Mouse (Mus musculus) cortical plate, adult 2 months (tissue): ENCODE data around the gene Cspg4. TPM values are rescaled to one million over a fixed set of nuclear protein-coding genes. Genes with fewer than 3 reads are reported as not detected.

Experiments used
- H3K27ac ChIP-seq: fragments of 200-500 bp; 2 replicates; pipeline ENCODE4 v1.5.1; 2012; ENCODE audit warnings: low read length, control low read depth, inconsistent platforms; ENCODE audit not compliant: insufficient read depth
- H3K4me1 ChIP-seq: fragments of 200-500 bp; 2 replicates; pipeline ENCODE4 v1.6.1; 2011; ENCODE audit warnings: low read length; ENCODE audit not compliant: control insufficient read depth, insufficient read depth
- H3K4me3 ChIP-seq: fragments of 200-500 bp; 2 replicates; pipeline ENCODE4 v1.5.1; 2011; ENCODE audit warnings: mild to moderate bottlenecking, low read length, control low read depth; ENCODE audit not compliant: insufficient read depth
- CTCF ChIP-seq: fragments of 200-500 bp; IDR thresholded peaks from 2 replicates; pipeline ENCODE4 v1.5.1; 2011; ENCODE audit warnings: mild to moderate bottlenecking, control low read depth, low read length; ENCODE audit not compliant: insufficient read depth; ENCODE audit errors: extremely low read depth
- POLR2A ChIP-seq: fragments of 200-500 bp; IDR thresholded peaks from 2 replicates; pipeline ENCODE4 v1.6.1; 2011; ENCODE audit warnings: mild to moderate bottlenecking, low read length, control low read depth; ENCODE audit not compliant: insufficient read depth; ENCODE audit errors: extremely low read depth
- polyA plus RNA-seq: library from polyadenylated mRNA; depleted of rRNA; stranded (reverse); fragments of >200 nt; gene quantifications from 2 replicates; pipeline ENCODE4 v1.2.3, GENCODE M21; 2012

Gene Cspg4
- polyA plus RNA-seq, 1 experiment, result 12.5 TPM

DNA sequence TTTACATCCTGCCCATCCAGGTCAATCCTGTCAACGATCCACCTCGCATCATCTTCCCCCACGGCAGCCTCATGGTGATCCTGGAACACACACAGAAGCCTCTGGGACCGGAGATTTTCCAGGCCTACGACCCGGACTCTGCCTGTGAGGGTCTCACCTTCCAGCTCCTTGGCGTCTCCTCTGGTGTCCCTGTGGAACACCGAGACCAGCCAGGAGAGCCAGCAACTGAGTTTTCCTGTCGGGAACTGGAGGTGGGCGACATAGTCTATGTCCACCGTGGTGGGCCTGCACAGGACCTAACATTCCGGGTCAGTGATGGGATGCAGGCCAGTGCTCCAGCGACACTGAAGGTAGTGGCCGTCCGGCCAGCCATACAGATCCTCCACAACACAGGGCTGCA lies 21.8 kb downstream of the Cspg4 start:
- no peak for TF ChIP-seq CTCF
- no peak for TF ChIP-seq POLR2A
- no peak overlapping the region for H3K4me3 ChIP-seq
- peaks cover 5% of the 10 kb centered on the region for H3K4me1 ChIP-seq
- H3K27ac ChIP-seq, result no peak overlapping the region

GRCm38 (mm10) chr9:56887581-56887980 lies 22.7 kb downstream of the Cspg4 start:
- Histone ChIP-seq H3K27ac (no peak overlapping the region), H3K4me1 (peaks cover 5% of the 10 kb centered on the region), H3K4me3 (no peak overlapping the region)
- TF ChIP-seq CTCF (no peak), POLR2A (no peak)

DNA sequence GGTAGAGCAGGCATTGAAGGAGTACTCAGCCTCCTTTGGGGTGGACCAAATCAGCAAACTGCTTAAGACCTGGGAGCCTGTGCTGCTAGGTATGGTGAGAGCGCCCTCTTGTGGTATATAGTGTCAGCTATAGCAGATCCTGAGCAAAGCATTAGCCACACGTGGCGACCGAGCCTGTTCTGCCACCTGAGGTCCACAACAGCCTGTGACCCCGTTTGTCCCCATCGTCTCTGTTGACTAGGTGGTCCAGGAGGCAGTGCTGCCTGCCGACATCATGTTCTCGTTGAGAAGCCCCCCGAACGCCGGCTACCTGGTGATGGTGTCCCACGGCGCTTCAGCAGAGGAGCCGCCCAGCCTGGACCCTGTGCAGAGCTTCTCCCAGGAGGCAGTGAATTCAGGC lies 25.0 kb downstream of the Cspg4 start:
- Histone ChIP-seq H3K27ac (no peak overlapping the region), H3K4me3 (no peak overlapping the region), H3K4me1 (no peaks in the 10 kb centered on the region; the same call in 1 of the 2 replicates)
- TF ChIP-seq CTCF (peak; percentile 94), POLR2A (no peak)

- TF ChIP-seq CTCF, result 0 out of 2 replicates have a peak, but pooled peaks have one; percentile 3
- TF ChIP-seq POLR2A, result no peak
- Histone ChIP-seq H3K27ac (no peak overlapping the region), H3K4me3 (no peak overlapping the region), H3K4me1 (no peaks in the 10 kb centered on the region; the same call in none of the 2 replicates)
Observed at GRCm38 (mm10) chr9:56890522-56891250, 25.9 kb downstream of the Cspg4 start.

DNA sequence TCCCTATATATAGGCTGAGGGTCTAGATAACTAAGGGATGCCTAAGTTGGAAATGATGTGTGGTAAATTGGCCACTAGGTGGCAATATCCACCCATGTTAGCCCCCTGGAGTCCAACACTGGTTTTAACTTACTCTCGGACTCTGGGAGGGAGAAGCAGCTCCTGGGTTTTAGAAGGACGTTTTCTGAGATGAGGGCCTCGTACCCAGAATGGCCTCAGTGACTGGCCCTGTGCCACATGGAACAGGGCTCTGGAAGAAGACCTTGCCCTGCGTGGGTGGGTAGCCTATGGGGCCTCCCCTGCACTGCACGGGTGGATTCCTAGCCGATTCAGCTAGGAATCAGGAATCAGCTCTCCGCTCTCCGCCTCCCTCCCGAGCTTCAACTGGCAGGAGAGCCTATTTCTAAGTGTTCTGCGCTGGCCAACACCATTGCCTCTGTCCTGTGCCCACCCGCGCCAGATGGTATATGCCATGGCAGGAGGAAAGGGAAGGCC lies 26.7 kb downstream of the Cspg4 start:
- no peaks in the 10 kb centered on the region; the same call in none of the 2 replicates for H3K4me1 ChIP-seq
- 0 out of 2 replicates have a peak overlapping the region, but pooled peaks have one; percentile 10 for H3K4me3 ChIP-seq
- no peak for TF ChIP-seq POLR2A
- TF ChIP-seq CTCF, result peak; percentile 81
- no peak overlapping the region for H3K27ac ChIP-seq

DNA sequence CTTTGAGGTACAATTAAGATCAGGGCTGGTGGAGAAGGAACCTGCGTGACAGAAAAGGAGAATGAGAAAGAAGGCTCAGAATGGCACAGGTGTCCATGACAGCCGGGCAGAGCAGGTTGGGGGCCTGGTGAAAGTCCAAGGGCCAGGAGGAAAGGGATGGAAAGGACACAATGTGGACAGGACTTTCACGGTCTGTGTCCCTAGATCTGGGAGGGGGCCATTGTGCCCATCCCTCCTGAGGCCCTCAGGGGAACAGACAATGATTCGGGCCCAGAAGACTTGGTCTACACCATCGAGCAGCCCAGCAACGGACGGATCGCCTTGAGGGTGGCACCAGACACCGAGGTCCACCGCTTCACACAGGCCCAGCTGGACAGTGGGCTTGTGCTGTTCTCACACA lies 27.3 kb downstream of the Cspg4 start:
- TF ChIP-seq POLR2A, result no peak
- no peak for TF ChIP-seq CTCF
- Histone ChIP-seq H3K4me1 (no peaks in the 10 kb centered on the region; the same call in none of the 2 replicates), H3K4me3 (no peak overlapping the region), H3K27ac (no peak overlapping the region)

- TF ChIP-seq POLR2A (no peak), CTCF (no peak)
- H3K27ac ChIP-seq, result no peak overlapping the region
Observed at GRCm38 (mm10) chr9:56893313-56893712, 28.5 kb downstream of the Cspg4 start.

GRCm38 (mm10) chr9:56894006-56894405 lies 29.2 kb downstream of the Cspg4 start:
- H3K4me3 ChIP-seq, result no peak overlapping the region
- H3K4me1 ChIP-seq, result no peaks in the 10 kb centered on the region; the same call in none of the 2 replicates
- H3K27ac ChIP-seq, result no peak overlapping the region
- 0 out of 2 replicates have a peak, but pooled peaks have one; percentile 26 for TF ChIP-seq CTCF
- no peak for TF ChIP-seq POLR2A

More at GRCm38 (mm10) chr9:56893313-56893712, 28.5 kb downstream of the Cspg4 start:
- Histone ChIP-seq H3K4me3 (no peak overlapping the region), H3K4me1 (no peaks in the 10 kb centered on the region; the same call in none of the 2 replicates)

GRCm38 (mm10) chr9:56896779-56897178 lies 31.9 kb downstream of the Cspg4 start:
- Histone ChIP-seq H3K4me1 (no peaks in the 10 kb centered on the region; the same call in 1 of the 2 replicates), H3K27ac (no peak overlapping the region), H3K4me3 (no peak overlapping the region)
- TF ChIP-seq CTCF, result no peak

DNA sequence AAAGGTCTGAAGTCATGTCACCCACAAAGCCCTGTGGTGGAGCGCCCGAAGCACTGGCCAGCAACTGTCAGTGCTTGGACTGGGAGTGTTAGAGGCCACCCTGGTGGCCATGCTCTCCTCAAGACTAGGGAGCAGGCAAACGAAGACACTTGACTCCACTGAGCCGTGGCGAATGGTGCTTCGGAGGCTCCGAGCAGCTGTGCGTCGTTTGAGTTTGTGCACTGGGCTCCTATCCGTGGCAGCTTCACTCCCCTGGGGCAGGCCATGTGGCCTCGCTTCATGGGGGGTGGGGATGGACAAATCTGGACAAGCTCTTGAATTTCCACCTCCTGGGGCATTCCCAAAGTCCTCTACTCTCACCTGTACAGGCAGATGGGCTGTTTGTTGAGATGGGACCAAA lies 34.6 kb downstream of the Cspg4 start:
- H3K4me1 ChIP-seq, result no peaks in the 10 kb centered on the region; the same call in 1 of the 2 replicates
- no peak overlapping the region for H3K4me3 ChIP-seq
- TF ChIP-seq POLR2A, result no peak
- no peak for TF ChIP-seq CTCF
- no peak overlapping the region for H3K27ac ChIP-seq
